Mouse (Mus musculus): Measurements from ENCODE around the gene Nfix. TPM values are rescaled to one million over a fixed set of nuclear protein-coding genes. Genes with fewer than 3 reads are reported as not detected.

Nfix gene
- polyA plus RNA-seq, 1 experiment from 2014 or later = 48.0 TPM

DNA sequence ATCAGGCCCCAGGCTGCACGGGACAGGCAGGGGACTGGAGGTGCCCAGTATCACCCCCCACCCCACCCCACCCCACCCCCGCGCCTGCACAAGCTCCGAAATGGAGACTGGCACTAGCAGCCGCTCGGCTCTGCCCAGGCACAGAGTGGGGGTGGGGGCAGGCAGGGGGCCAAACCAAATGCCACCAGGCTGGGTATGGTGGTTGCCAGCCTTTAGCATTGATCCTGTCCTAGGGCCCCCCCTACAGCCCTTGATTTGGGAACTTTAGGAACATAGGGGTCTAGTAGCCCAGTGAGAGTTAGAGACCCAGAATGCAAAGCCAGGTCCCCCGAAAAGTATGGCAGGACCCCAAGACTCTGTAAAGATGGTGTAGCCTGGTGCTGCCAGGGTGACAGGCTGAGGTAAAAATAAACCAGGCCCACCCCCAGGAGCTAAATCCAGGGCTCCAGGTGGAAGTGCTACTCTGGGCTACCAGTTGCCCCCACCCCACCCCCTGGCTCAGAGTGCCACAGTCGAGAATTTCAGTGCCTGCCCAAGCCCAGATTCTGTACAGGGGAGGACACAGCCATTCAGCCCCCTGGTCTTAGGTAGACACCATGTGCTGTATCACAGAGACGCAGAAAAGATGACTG is 10.2 kb downstream of the Nfix start:
- H3K9ac ChIP-seq = peak overlapping the region; percentile 25; the same call in 1 of the 2 replicates
- ATAC-seq (ENCODE audit: low FRiP score, low read depth) = no peak
- H3K4me1 ChIP-seq = peaks cover 98% of the 10 kb centered on the region
- peak overlapping the region; percentile 47; the same call in 1 of the 2 replicates for H3K4me2 ChIP-seq (replicated peaks)
- no peak overlapping the region for H3K4me3 ChIP-seq
- 71% methylated on average over 9 of the region's 9 CpGs for WGBS
- peaks cover 4% of the 10 kb centered on the region; the same call in 1 of the 2 replicates for H3K36me3 ChIP-seq
- H3K27me3 ChIP-seq = peaks cover 71% of the 10 kb centered on the region
- H3K27ac ChIP-seq = 0 out of 2 replicates have a peak overlapping the region, but pooled peaks have one; percentile 6
- no peaks in the 10 kb centered on the region for H3K9me3 ChIP-seq

DNA sequence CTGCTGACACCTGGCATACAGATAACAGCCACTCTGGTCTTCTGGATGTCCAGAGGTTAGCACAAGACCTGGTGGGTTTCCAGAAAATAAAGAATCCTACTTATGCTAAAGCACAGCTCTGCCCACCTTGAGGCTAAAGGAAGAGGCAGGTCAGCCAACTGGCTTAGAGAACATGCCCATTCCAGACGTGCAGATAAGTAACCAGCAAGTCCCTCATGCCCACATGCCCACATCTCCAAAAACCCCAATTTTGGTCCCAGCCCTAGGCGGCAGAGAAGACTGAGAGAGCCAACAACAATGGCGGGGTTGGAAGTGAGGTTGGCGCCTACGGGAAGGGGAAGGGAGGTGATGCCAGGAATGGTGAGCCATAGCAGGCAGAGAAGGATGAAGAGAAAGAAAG is 10.8 kb downstream of the Nfix start:
- ATAC-seq (ENCODE audit: low FRiP score, low read depth) = no peak
- Histone ChIP-seq H3K4me1 (peaks cover 98% of the 10 kb centered on the region), H3K9me3 (no peaks in the 10 kb centered on the region), H3K36me3 (peaks cover 4% of the 10 kb centered on the region; the same call in 1 of the 2 replicates), H3K27me3 (peaks cover 78% of the 10 kb centered on the region), H3K4me3 (peak overlapping the region; percentile 11; the same call in 1 of the 2 replicates), H3K4me2 (replicated peaks) (peak overlapping the region; percentile 47), H3K9ac (peak overlapping the region; percentile 25; the same call in 1 of the 2 replicates), H3K27ac (peak overlapping the region; percentile 44)
- 48% methylated on average over 5 of the region's 5 CpGs for WGBS

DNA sequence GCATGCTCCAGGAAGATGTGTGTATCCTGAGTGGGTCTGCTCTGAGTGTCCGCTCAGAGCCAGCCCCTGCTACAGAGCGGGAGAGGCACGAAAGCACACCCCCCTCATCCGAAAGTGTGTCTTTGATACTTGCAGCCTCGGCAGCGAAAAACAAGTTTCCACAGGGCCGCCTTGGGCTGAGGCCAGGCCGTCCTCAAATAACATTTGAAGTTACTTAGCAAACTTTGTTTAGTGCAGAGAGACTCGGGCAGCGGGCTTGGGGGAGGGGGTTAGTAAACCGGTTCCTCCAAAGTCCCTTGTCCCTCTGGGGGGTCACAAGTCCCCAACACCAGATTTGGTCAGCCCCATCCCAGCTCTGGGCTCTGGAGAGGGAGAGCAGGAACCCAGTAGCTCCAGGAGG is 11.2 kb downstream of the Nfix start:
- H3K4me3 ChIP-seq = peak overlapping the region; percentile 11; the same call in 1 of the 2 replicates
- peaks cover 4% of the 10 kb centered on the region; the same call in 1 of the 2 replicates for H3K36me3 ChIP-seq
- H3K9me3 ChIP-seq = no peaks in the 10 kb centered on the region
- peaks cover 80% of the 10 kb centered on the region for H3K27me3 ChIP-seq
- peaks cover 98% of the 10 kb centered on the region for H3K4me1 ChIP-seq
- peak overlapping the region; percentile 25; the same call in 1 of the 2 replicates for H3K9ac ChIP-seq
- no peak for ATAC-seq (ENCODE audit: low FRiP score, low read depth)
- peak overlapping the region; percentile 47 for H3K4me2 ChIP-seq (replicated peaks)
- WGBS = 8% methylated on average over 11 of the region's 11 CpGs
- H3K27ac ChIP-seq = peak overlapping the region; percentile 44

DNA sequence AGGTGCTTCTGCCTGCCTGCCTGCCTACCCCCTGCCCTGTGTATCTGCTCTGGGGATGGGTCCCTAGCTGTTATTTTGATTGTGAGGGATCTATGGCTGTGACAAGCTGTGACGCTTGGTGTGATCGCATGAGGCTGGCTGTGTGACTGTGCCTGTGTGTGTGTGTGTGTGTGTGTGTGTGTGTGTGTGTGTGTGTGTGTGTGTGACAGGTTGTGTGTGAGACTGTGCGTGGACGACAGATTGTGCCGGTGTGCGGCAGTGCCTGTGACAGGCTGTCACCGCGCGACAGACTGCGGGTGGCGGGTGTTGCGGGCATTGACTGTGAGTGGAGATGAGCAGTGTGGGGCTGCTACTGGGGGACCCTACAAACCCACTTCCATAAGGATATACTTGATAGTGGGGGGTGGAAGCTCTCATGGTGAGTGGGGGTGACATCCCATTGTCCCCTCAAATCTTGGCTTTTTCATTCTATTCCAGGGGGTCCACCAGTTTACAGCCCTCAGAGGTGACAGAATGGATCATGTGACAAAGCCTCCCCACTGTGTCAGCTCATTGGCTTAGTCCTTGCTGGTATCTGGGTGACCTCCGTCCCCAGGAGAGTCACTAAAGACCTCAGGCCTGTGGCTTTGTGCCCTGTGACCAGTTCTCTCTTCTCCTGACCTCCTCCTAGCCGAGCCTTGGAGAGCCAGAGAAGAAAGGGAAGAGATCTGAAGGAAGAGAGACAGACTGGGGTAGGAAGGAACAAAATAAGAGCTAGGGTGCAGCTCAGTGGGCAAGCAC is 12.4 kb downstream of the Nfix start:
- Histone ChIP-seq H3K4me3 (no peak overlapping the region), H3K4me2 (replicated peaks) (0 out of 2 replicates have a peak overlapping the region, but pooled peaks have one; percentile 60), H3K27me3 (peaks cover 87% of the 10 kb centered on the region), H3K27ac (no peak overlapping the region), H3K4me1 (peaks cover 98% of the 10 kb centered on the region), H3K9ac (0 out of 2 replicates have a peak overlapping the region, but pooled peaks have one; percentile 13), H3K9me3 (no peaks in the 10 kb centered on the region), H3K36me3 (peaks cover 4% of the 10 kb centered on the region; the same call in 1 of the 2 replicates)
- 35% methylated on average over 14 of the region's 14 CpGs for WGBS
- no peak for ATAC-seq (ENCODE audit: low FRiP score, low read depth)

DNA sequence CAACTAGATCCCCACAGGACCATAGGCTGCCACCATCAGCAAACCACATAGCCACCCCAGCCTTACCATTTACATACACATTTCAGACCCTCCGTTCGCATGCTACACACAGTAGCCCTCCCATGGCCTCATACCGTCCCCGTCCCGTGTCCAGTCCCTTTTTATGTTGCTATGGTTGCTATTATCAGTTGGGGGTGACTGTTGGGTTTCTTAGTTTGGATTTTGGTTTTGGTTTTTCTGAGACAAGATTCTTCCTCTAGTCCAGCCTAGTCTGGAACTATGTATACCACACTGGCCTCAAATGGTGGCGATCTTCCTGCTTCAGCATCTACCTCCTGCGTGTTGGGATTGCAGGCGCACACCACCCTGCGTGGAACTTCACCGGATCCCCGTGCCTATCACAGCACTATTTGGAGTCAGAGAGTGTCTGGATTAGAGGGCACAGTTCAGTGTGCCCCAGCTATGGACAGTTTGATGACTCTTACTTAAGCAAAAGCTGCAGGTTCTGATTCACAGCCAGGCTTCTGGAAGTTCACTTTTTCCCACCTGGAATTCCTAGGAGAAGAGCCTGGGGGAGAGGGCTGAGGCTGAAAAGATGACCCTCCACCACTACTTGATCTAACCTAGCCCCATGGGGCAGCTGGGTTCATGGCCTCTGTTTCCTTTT is 13.2 kb downstream of the Nfix start:
- Histone ChIP-seq H3K4me1 (peaks cover 98% of the 10 kb centered on the region), H3K27me3 (peaks cover 94% of the 10 kb centered on the region), H3K9ac (peak overlapping the region; percentile 54; the same call in 1 of the 2 replicates), H3K9me3 (no peaks in the 10 kb centered on the region), H3K4me2 (replicated peaks) (peak overlapping the region; percentile 60), H3K27ac (no peak overlapping the region), H3K4me3 (peak overlapping the region; percentile 34), H3K36me3 (peaks cover 4% of the 10 kb centered on the region; the same call in 1 of the 2 replicates)
- 25% methylated on average over 11 of the region's 11 CpGs for WGBS
- ATAC-seq (ENCODE audit: low FRiP score, low read depth) = no peak

DNA sequence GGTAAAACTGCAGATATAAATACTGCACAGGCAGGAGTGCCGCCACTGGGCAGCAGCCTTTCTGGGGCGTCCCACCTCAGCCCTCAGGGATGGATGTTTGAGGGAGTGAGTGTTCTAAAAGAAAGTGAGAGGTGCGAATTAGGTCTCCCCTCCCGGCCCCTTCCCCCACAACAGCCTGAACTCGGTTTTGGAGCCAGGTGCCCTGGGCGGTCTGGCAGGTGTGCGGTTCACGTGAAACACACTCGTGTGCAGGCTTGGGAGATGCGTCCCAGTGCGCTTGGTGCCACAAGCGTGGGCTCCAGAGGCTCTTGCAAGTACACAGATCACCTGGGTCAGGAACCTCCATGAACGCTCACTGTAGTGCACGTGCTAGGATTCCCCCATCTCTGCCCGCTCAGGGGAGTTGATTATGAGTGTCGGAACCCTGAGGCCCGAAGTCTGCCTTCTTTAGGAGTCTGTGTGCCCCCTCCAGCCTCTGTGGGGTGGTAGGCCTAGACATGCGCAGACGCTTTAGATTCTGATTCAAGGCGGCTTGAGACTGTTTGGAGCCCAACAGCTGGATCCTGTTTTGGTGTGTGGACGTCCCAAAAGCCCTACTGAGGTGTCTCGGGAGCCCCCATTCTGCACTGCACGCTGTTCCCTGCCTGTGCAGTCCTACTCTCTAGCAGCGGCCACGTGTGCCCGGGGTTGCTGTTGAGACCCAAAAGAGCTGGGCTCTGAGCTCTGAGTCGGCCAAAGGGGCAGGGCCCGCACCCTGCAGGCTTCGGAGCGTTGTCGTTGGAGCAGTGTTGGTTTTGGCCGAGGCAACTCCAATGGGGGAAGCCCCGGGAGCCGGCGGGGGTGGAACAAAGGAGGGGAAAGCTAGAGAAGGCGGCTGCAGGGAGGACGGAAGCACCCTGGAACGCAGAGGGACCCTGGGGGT is 14.1 kb downstream of the Nfix start:
- H3K27me3 ChIP-seq = peaks cover 96% of the 10 kb centered on the region
- no peak overlapping the region for H3K27ac ChIP-seq
- ATAC-seq (ENCODE audit: low FRiP score, low read depth) = 0 out of 2 replicates have a peak, but pooled peaks have one; percentile 26
- WGBS = 10% methylated on average over 38 of the region's 38 CpGs
- H3K4me2 ChIP-seq (replicated peaks) = peak overlapping the region; percentile 60
- no peaks in the 10 kb centered on the region for H3K9me3 ChIP-seq
- peak overlapping the region; percentile 54 for H3K9ac ChIP-seq
- peak overlapping the region; percentile 34 for H3K4me3 ChIP-seq
- peaks cover 4% of the 10 kb centered on the region; the same call in 1 of the 2 replicates for H3K36me3 ChIP-seq
- peaks cover 100% of the 10 kb centered on the region for H3K4me1 ChIP-seq

DNA sequence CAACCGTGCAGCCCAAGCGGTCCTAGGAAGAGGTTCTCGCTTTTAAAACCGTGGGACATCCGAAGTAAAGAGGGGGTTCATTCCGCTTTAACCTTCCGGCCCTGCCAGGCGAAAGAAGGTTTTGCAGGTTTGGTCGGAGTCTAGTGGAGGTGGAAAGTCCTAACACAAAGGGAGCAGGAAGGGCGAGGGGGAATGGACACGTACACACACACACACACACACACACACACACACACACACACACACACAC is 14.7 kb downstream of the Nfix start:
- no peak overlapping the region for H3K27ac ChIP-seq
- H3K4me3 ChIP-seq = peak overlapping the region; percentile 34
- no peaks in the 10 kb centered on the region for H3K9me3 ChIP-seq
- H3K36me3 ChIP-seq = peaks cover 4% of the 10 kb centered on the region; the same call in 1 of the 2 replicates
- peaks cover 96% of the 10 kb centered on the region for H3K27me3 ChIP-seq
- peaks cover 100% of the 10 kb centered on the region for H3K4me1 ChIP-seq
- peak overlapping the region; percentile 63; the same call in 1 of the 2 replicates for H3K9ac ChIP-seq
- no peak for ATAC-seq (ENCODE audit: low FRiP score, low read depth)
- H3K4me2 ChIP-seq (replicated peaks) = peak overlapping the region; percentile 60
- 11% methylated on average over 11 of the region's 11 CpGs for WGBS

DNA sequence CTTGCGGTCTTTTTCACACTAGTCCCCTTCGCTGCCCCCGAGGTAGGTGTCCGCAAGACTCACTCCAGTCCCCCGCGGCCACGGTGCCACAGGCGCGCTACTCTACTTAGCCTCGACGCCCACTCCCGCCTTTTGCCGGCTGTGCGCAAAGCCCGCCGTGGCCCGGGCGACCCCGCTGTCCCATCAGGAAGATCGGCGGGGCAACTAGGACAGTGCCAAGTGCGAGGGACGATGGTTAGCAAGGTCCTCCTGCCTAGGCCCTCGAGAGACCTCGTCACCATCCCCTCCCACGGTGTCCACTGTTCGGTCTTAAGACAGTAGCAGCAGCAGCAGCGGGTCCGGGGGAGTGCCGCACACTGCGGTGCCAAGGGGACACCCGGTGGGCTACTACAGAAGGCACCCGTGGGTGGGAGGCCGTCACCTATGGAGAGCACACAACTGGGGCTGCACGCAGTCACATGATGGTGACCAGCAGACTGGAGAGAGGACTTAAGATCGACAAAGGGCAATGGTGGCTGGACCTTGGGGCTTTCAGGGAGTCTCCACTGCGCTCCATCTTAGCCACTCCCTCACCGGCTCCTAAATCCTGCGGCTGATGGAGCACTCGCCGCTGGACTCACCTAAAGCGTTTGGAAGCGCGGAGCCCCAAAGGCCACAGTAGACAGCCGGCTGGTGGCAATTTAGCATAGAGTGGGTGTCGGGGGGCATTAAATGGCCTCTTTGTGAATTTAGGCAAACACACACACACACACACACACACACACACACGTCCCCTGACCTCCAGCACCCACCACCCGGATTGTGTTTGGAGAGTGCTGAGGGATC is 15.3 kb downstream of the Nfix start:
- no peak for ATAC-seq (ENCODE audit: low FRiP score, low read depth)
- 7% methylated on average over 48 of the region's 48 CpGs for WGBS
- Histone ChIP-seq H3K36me3 (peaks cover 4% of the 10 kb centered on the region; the same call in 1 of the 2 replicates), H3K27me3 (peaks cover 96% of the 10 kb centered on the region), H3K4me2 (replicated peaks) (peak overlapping the region; percentile 60), H3K9ac (peak overlapping the region; percentile 63), H3K27ac (no peak overlapping the region), H3K4me1 (peaks cover 100% of the 10 kb centered on the region), H3K9me3 (no peaks in the 10 kb centered on the region), H3K4me3 (peak overlapping the region; percentile 34)

DNA sequence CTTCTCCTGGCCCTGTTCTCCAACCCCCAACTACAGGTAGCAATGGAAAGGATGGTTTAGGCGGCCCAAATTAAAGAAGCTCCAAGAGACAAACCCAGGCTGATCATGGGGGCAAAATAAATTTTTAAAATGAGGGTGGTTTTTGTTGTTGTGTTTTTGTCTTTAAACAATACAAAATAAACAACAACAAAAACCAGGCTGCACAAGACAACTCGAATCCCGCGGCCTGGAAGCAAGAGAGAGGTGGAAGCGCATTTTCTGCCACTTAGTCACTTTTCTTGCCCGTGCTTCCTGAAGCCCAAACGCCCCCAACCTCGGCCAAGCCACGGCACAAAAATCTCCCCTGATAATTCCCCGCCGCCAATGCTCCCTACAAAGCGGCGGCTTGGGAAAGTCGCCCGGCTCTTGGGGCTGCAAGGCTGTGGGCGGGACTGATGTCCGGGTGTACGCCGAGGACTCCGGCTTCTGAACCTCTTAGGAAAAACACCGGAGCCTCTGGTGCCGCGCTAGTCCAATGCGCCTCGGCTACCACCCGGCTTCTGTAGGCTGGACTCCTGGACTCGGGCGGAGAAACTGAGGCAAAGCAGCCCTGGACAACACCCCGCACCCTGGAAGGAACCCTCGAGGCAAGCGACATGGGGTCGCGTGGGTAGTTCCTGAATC is 16.1 kb downstream of the Nfix start:
- Histone ChIP-seq H3K4me2 (replicated peaks) (peak overlapping the region; percentile 60), H3K9ac (peak overlapping the region; percentile 63), H3K36me3 (peaks cover 4% of the 10 kb centered on the region; the same call in 1 of the 2 replicates), H3K27ac (no peak overlapping the region; the same call in 1 of the 2 replicates), H3K27me3 (peaks cover 96% of the 10 kb centered on the region), H3K4me3 (peak overlapping the region; percentile 34), H3K4me1 (peaks cover 100% of the 10 kb centered on the region), H3K9me3 (no peaks in the 10 kb centered on the region)
- 5% methylated on average over 33 of the region's 33 CpGs for WGBS
- ATAC-seq (ENCODE audit: low FRiP score, low read depth) = no peak
